Mouse (Mus musculus) liver, adult (tissue): ENCODE data around the gene Nmnat2.

Source experiments
- GATA4 ChIP-seq: IDR thresholded peaks from 2 replicates; pipeline ENCODE4 v1.6.1; 2014; ENCODE audit warnings: mild to moderate bottlenecking, low read length; ENCODE audit not compliant: insufficient replicate concordance

Nmnat2 gene

GRCm38 (mm10) chr1:153059626-153060025 is 104.8 kb downstream of the Nmnat2 start:
- no peak for TF ChIP-seq GATA4

GRCm38 (mm10) chr1:153062547-153062946 is 107.8 kb downstream of the Nmnat2 start:
- TF ChIP-seq GATA4, result no peak

- no peak for TF ChIP-seq GATA4
Observed at GRCm38 (mm10) chr1:153064784-153065390, 110.1 kb downstream of the Nmnat2 start.

- TF ChIP-seq GATA4, result no peak
Observed at GRCm38 (mm10) chr1:153065473-153066386, 110.9 kb downstream of the Nmnat2 start.

- no peak for TF ChIP-seq GATA4
Observed at GRCm38 (mm10) chr1:153066387-153066781, 111.6 kb downstream of the Nmnat2 start.

GRCm38 (mm10) chr1:153071563-153071962 is 116.8 kb downstream of the Nmnat2 start:
- no peak for TF ChIP-seq GATA4

GRCm38 (mm10) chr1:153071995-153072394 is 117.2 kb downstream of the Nmnat2 start:
- TF ChIP-seq GATA4, result no peak

GRCm38 (mm10) chr1:153072711-153073110 is 117.9 kb downstream of the Nmnat2 start:
- TF ChIP-seq GATA4, result no peak

GRCm38 (mm10) chr1:153073441-153073840 is 118.6 kb downstream of the Nmnat2 start:
- TF ChIP-seq GATA4, result no peak

GRCm38 (mm10) chr1:153075087-153075736 is 120.4 kb downstream of the Nmnat2 start:
- no peak for TF ChIP-seq GATA4

- no peak for TF ChIP-seq GATA4
Observed at GRCm38 (mm10) chr1:153075955-153076354, 121.2 kb downstream of the Nmnat2 start.

GRCm38 (mm10) chr1:153084191-153084590 is 129.4 kb downstream of the Nmnat2 start:
- TF ChIP-seq GATA4, result no peak

GRCm38 (mm10) chr1:153085198-153085597 is 130.4 kb downstream of the Nmnat2 start:
- no peak for TF ChIP-seq GATA4

GRCm38 (mm10) chr1:153087771-153088170 is 133.0 kb downstream of the Nmnat2 start:
- TF ChIP-seq GATA4, result no peak

GRCm38 (mm10) chr1:153090081-153090480 is 135.3 kb downstream of the Nmnat2 start:
- no peak for TF ChIP-seq GATA4

GRCm38 (mm10) chr1:153090807-153091206 is 136.0 kb downstream of the Nmnat2 start:
- TF ChIP-seq GATA4, result no peak
